Mouse (Mus musculus): Measurements from ENCODE around the gene Rasd2. TPM values are rescaled to one million over a fixed set of nuclear protein-coding genes. Genes with fewer than 3 reads are reported as not detected.

The Rasd2 gene
- polyA plus RNA-seq (2016; fragmentation: Nextera tagmentation; extraction: Ambion mirVana): 0.41 and 0.84 TPM in 2 replicates

DNA sequence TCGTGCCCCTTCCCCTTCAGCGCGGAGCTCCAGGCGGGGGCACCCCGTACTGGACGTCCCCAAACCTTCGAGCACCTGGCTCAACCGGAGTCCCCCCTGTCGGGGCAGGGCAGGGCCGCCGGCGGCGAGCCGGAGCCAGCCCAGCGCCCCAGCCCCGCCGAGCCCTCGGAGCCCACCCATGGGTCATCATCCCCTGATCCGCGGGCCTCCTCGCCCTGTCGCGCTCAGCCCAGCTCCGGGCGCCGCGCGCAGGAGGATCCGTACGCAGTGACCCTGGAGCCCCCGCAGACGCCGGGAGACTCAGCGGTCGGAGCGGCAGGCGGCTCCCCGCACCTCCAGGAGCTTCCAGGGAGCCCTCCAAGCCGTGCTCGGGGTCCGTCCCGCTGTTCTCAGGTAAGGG is at the start of gene Rasd2:
Gene Rasd2, plus strand, starts transcription at position 259 of the 400 bp plus-strand sequence.
- H3K9me3 ChIP-seq: no peaks in the 10 kb centered on the region
- no peak within 1 kb of the TSS for H3K27ac ChIP-seq
- no peak for ATAC-seq (ENCODE audit: insufficient number of reproducible peaks, insufficient read depth, low FRiP score, low TSS enrichment)
- WGBS: under 1% methylated on average over 42 of the region's 42 CpGs
- H3K9ac ChIP-seq: peak within 1 kb of the TSS; percentile 56
- peaks cover 6% of the 10 kb centered on the region; the same call in 1 of the 2 replicates for H3K4me1 ChIP-seq
- H3K4me3 ChIP-seq: peak within 1 kb of the TSS; percentile 46
- peak within 1 kb of the TSS; percentile 95 for H3K4me2 ChIP-seq (replicated peaks)
- no peaks in the 10 kb centered on the region for H3K36me3 ChIP-seq
- H3K27me3 ChIP-seq: peaks cover 68% of the 10 kb centered on the region

- H3K9me3 ChIP-seq: no peaks in the 10 kb centered on the region
- WGBS: 78% methylated on average over 5 of the region's 5 CpGs
- H3K9ac ChIP-seq: no peak overlapping the region; the same call in 1 of the 2 replicates
- H3K4me1 ChIP-seq: no peaks in the 10 kb centered on the region
- H3K4me3 ChIP-seq: no peak overlapping the region
- ATAC-seq (ENCODE audit: insufficient number of reproducible peaks, insufficient read depth, low FRiP score, low TSS enrichment): no peak
- H3K27me3 ChIP-seq: no peaks in the 10 kb centered on the region
- H3K27ac ChIP-seq: no peak overlapping the region
- no peak overlapping the region for H3K4me2 ChIP-seq (replicated peaks)
- H3K36me3 ChIP-seq: no peaks in the 10 kb centered on the region
Measured at GRCm38 (mm10) chr8:75169363-75169762, 44.4 kb upstream of the Rasd2 start.

DNA sequence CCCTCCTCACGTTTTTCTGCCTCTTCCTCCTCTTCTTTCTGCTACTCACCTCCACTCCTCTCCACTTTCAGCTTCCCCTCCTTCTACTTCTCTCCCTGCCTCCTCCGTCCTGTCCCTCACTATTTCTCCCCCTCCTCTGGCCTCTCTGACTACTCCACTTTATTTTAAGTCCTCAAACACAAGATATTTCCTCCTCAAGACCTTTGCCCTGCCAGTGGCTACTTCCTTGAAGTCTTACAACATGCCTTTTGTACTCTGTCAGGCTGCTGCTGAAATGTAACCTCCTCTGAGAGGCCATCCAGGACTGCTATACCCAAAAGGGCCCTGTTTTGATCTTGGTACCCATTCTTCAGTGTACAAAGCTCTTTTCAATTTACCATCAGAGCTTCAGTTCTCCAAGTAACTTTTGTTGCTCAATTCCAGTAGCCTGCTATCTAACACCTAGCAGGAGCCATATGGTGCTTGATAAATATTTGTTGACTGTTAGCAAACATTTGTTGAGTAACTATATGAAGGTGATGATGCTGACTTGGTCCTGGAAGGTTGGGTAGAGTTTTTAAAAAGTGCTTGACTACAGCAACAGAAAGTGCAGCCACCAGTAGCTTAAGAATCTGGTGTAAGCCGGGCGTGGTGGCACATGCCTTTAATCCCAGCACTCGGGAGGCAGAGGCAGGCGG is 41.6 kb upstream of the Rasd2 start:
- WGBS: 63% methylated on average over 6 of the region's 6 CpGs
- Histone ChIP-seq H3K36me3 (no peaks in the 10 kb centered on the region), H3K4me1 (no peaks in the 10 kb centered on the region), H3K9ac (no peak overlapping the region), H3K9me3 (no peaks in the 10 kb centered on the region), H3K27ac (no peak overlapping the region), H3K4me3 (no peak overlapping the region), H3K4me2 (replicated peaks) (no peak overlapping the region), H3K27me3 (no peaks in the 10 kb centered on the region)
- no peak for ATAC-seq (ENCODE audit: insufficient number of reproducible peaks, insufficient read depth, low FRiP score, low TSS enrichment)

DNA sequence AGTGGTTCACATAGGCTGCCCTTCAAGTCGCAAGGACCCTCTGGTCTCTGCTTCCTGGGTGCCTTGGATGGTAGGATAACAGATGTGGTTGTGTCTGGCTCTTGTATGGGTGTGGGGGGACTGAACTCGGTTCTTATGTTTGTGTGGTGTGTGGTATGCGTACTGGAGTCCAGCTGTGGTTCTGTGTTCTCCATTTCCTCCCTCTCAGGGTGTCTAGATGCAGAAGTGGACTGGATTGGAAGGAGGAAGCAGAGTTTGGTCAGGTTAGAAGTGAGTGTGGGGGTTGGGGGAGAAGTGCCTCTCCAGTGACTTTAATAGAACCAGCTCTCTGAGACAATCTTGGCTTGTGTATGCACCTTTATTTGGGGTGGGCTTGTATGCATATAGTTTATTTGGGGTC is 20.7 kb upstream of the Rasd2 start:
- no peak overlapping the region for H3K27ac ChIP-seq
- ATAC-seq (ENCODE audit: insufficient number of reproducible peaks, insufficient read depth, low FRiP score, low TSS enrichment): no peak
- H3K9me3 ChIP-seq: no peaks in the 10 kb centered on the region
- WGBS: 71% methylated on average over 3 of the region's 3 CpGs
- H3K4me2 ChIP-seq (replicated peaks): no peak overlapping the region
- H3K9ac ChIP-seq: no peak overlapping the region
- no peaks in the 10 kb centered on the region for H3K4me1 ChIP-seq
- H3K27me3 ChIP-seq: no peaks in the 10 kb centered on the region
- H3K36me3 ChIP-seq: no peaks in the 10 kb centered on the region
- H3K4me3 ChIP-seq: no peak overlapping the region

DNA sequence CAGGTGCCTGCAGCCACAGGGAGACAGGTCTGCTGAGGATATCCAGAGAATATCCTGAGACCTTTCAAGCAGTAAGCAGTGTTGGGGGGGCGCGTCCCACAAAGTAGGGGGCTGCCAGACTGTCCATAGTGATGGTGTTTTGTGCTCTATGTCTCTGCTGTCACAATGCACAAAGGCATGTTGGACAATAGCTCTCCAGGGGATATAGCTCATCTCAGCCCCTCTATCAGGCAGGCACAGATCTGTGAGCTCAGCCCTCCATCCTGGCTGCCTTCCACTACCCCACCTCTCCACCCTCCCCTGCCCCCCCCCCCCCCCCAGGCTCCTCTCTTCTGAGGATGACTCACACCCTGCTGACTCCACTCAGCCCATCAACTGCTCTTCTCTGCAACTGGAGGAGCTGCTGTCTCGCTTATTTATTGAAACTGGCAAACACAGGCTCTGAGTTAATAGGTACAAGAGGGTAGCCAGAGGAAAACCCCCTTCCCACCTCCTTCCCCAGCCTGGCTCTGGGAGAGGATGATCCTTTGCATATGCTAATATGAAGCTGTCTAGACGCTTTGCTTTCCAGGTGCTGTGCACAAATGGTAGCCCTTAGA is 19.2 kb upstream of the Rasd2 start:
- Histone ChIP-seq H3K36me3 (no peaks in the 10 kb centered on the region), H3K4me3 (no peak overlapping the region), H3K4me2 (replicated peaks) (no peak overlapping the region), H3K9ac (no peak overlapping the region), H3K9me3 (no peaks in the 10 kb centered on the region), H3K27me3 (no peaks in the 10 kb centered on the region), H3K27ac (no peak overlapping the region), H3K4me1 (no peaks in the 10 kb centered on the region)
- WGBS: 30% methylated on average over 4 of the region's 4 CpGs
- ATAC-seq (ENCODE audit: insufficient number of reproducible peaks, insufficient read depth, low FRiP score, low TSS enrichment): no peak; the same call in 1 of the 2 replicates

DNA sequence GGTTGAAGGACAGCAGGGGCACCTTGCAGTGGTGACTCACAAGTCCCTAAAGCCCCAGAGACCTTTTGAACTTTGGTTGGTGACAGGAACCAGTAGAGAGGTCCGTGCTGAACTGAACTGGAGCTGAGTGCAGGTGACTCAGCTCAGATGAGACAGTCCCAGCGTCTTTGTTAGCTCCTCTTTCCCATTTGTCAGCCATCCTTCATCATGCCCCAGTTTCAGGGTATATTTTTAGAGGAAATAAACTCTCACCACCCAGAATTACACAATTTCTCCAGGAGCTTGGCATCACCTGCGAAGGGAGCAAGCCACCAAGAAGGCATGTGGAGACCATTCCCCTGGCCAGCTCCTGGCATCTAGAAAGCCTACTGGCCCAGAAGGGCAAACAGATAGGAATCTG is 16.6 kb upstream of the Rasd2 start:
- H3K4me2 ChIP-seq (replicated peaks): no peak overlapping the region
- WGBS: 68% methylated on average over 3 of the region's 3 CpGs
- H3K27ac ChIP-seq: no peak overlapping the region
- H3K4me1 ChIP-seq: no peaks in the 10 kb centered on the region
- no peak for ATAC-seq (ENCODE audit: insufficient number of reproducible peaks, insufficient read depth, low FRiP score, low TSS enrichment)
- H3K27me3 ChIP-seq: no peaks in the 10 kb centered on the region
- H3K36me3 ChIP-seq: no peaks in the 10 kb centered on the region
- H3K9ac ChIP-seq: no peak overlapping the region
- no peaks in the 10 kb centered on the region for H3K9me3 ChIP-seq
- H3K4me3 ChIP-seq: no peak overlapping the region

DNA sequence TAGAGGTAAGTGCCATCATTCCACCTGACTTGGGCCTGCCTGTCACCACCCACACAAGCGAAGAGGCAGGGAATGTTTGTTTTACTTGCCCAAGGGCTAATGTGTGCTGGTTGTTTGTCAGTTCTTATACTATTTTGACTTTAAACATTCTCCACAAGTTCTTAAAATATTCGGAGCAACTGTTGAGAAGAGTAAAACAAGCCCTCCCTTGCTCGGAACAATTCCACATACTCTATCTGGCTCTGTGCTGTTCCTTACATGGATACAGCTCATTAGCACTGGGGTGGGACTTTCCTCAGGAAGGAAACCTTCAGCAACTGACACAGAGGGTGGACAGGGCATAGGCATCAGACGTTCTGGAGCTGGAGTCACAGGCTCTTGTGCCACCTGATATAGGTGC is 15.9 kb upstream of the Rasd2 start:
- H3K27me3 ChIP-seq: no peaks in the 10 kb centered on the region
- no peak overlapping the region for H3K4me3 ChIP-seq
- ATAC-seq (ENCODE audit: insufficient number of reproducible peaks, insufficient read depth, low FRiP score, low TSS enrichment): no peak
- H3K9ac ChIP-seq: no peak overlapping the region
- no peak overlapping the region for H3K27ac ChIP-seq
- no peaks in the 10 kb centered on the region for H3K4me1 ChIP-seq
- no peaks in the 10 kb centered on the region for H3K36me3 ChIP-seq
- 67% methylated on average over 4 of the region's 4 CpGs for whole genome bisulfite sequencing
- H3K4me2 ChIP-seq (replicated peaks): no peak overlapping the region
- H3K9me3 ChIP-seq: no peaks in the 10 kb centered on the region

DNA sequence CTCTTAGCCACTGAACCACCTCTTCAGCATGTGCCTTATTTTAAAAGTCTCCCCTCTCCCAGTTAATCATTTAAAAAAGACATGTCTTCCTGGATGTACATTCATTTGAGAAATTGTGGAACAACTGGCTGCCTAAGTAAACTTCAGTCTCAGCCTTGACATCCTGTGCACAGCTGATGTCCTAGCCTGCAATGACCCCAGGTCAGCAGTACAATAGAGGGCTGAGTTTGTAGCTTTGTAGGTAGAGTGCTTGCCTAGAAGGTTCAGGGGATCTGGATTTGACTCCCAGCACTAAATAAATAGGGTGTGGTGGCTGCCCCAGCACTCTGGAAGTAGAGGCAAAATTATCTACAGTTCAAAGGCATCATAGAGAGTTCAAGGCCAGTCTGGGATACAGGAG is 15.4 kb upstream of the Rasd2 start:
- H3K9ac ChIP-seq: no peak overlapping the region

DNA sequence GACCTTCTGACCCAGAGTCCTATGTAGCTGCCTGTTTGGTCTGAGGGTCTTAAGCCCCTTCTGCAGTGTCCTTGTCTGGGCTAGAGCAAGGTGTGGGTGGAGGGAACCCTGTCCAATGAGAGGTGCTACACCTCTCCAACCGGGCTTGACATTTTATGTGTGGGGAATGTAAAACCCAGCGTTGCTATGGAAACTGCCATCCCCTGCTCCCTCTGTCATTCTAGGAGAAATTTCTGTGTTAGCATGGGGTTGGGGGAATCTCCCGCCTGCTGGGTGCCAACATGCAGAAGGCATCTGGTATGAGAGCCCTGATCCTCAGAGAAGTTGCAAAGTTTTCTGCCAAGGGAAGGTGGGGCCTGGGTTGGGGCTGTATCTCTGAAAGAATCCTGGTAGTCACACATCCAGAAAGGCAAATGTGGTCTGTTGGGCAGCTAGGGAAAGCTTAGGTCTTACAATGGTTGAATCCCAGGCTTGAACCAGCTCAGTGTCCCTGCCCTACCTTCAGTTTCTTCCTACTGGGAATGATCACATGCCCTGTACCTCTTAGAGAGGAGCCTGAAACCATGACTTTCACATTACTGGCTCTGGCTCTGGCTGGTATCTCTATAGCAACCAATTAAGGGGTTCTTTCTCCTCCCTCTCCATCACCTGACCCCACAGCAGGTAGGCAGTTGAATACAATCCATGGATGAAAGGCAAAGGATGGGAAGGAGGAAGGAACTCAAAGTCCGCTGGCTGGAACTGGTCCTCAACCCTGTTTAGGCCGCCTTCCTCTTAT is 14.6 kb upstream of the Rasd2 start:
- Histone ChIP-seq H3K4me2 (replicated peaks) (no peak overlapping the region), H3K4me1 (no peaks in the 10 kb centered on the region), H3K9me3 (no peaks in the 10 kb centered on the region), H3K9ac (no peak overlapping the region), H3K36me3 (no peaks in the 10 kb centered on the region), H3K27ac (no peak overlapping the region), H3K27me3 (no peaks in the 10 kb centered on the region), H3K4me3 (no peak overlapping the region)
- no peak for ATAC-seq (ENCODE audit: insufficient number of reproducible peaks, insufficient read depth, low FRiP score, low TSS enrichment)
- 66% methylated on average over 5 of the region's 5 CpGs for WGBS

More for the DNA sequence above, 15.4 kb upstream of the Rasd2 start:
- ATAC-seq (ENCODE audit: insufficient number of reproducible peaks, insufficient read depth, low FRiP score, low TSS enrichment): no peak
- H3K9me3 ChIP-seq: no peaks in the 10 kb centered on the region
- no peak overlapping the region for H3K27ac ChIP-seq
- H3K36me3 ChIP-seq: no peaks in the 10 kb centered on the region
- H3K4me2 ChIP-seq (replicated peaks): no peak overlapping the region
- H3K4me1 ChIP-seq: no peaks in the 10 kb centered on the region
- H3K27me3 ChIP-seq: no peaks in the 10 kb centered on the region
- H3K4me3 ChIP-seq: no peak overlapping the region

DNA sequence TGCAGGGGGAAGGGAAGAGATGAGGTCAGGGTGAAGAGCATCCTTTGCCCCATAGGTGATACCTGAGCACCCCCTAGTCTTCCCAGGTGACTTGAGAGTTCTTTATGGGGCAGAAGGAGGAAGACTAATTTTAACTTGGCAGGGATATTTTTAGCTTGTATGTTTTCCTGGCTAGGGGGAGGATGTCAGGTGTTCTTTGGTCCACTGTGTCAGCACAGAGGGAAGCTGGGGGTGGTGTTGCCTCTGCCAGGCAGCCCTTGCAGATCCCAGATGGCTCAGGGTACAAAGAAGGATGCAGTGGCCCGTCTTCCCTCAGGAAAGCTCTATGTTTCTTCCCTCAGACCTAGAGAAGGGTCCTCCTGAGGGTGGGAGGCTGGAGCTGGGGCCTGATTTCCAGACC is 13.8 kb upstream of the Rasd2 start:
- H3K9ac ChIP-seq: no peak overlapping the region
- H3K4me1 ChIP-seq: no peaks in the 10 kb centered on the region
- no peak overlapping the region for H3K4me2 ChIP-seq (replicated peaks)
- WGBS: 52% methylated on average over 1 of the region's 1 CpGs
- no peak overlapping the region for H3K4me3 ChIP-seq
- no peak for ATAC-seq (ENCODE audit: insufficient number of reproducible peaks, insufficient read depth, low FRiP score, low TSS enrichment)
- H3K36me3 ChIP-seq: no peaks in the 10 kb centered on the region
- no peaks in the 10 kb centered on the region for H3K9me3 ChIP-seq
- no peaks in the 10 kb centered on the region for H3K27me3 ChIP-seq
- no peak overlapping the region for H3K27ac ChIP-seq

DNA sequence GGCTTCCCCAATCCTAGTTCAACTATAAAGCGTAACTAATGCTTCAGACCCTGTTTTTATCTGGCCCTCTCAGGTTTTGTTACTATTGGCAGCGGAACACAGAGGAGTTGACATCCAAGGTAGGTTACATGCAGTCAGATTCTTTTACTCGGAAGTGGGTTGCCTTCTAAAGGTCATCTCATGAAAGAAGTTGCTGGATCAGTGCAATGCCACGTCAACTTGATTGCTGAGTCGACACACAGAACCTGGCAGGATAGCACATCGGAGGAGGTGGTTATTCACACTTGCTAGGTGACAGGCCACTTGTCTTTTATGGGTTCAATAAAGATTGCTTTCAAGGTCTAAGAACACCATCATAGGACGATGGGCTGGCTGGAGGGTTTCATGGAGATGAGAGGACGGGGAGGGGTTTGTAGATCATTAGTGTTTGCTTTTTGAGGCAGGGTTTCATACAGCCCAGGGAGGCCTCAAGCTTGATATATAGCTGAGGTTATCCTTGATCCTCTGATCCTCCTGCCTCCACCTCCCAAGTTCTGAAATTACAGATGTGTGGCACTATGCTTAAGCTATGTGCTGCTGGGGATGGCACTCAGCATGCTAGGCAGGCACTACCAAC is 11.6 kb upstream of the Rasd2 start:
- no peaks in the 10 kb centered on the region for H3K4me1 ChIP-seq
- ATAC-seq (ENCODE audit: insufficient number of reproducible peaks, insufficient read depth, low FRiP score, low TSS enrichment): no peak
- H3K27me3 ChIP-seq: no peaks in the 10 kb centered on the region
- no peaks in the 10 kb centered on the region for H3K9me3 ChIP-seq
- H3K9ac ChIP-seq: no peak overlapping the region
- H3K4me3 ChIP-seq: no peak overlapping the region
- H3K4me2 ChIP-seq (replicated peaks): no peak overlapping the region
- no peaks in the 10 kb centered on the region for H3K36me3 ChIP-seq
- 80% methylated on average over 8 of the region's 8 CpGs for WGBS
- H3K27ac ChIP-seq: no peak overlapping the region

All from embryonic facial prominence, embryonic 12.5 days (tissue).